Mouse (Mus musculus) neural tube, embryonic 11.5 days (tissue): ENCODE data around the gene Golph3l. TPM values are rescaled to one million over a fixed set of nuclear protein-coding genes. Genes with fewer than 3 reads are reported as not detected.
"Not testable (repeated sequence)": the region's sequence is repeated elsewhere in the genome, so short reads cannot be mapped to it uniquely, and the experiment has no call there.

ENCODE experiments used
- ATAC-seq: fragments of 200-750 bp; cut with Nextera tagmentation; 2 replicates; pipeline ENCODE4 v1.8.0; 2017; ENCODE audit warnings: moderate number of reproducible peaks, mild to moderate bottlenecking, moderate TSS enrichment, moderate library complexity; ENCODE audit not compliant: insufficient read depth, low FRiP score, low TSS enrichment
- DNase-seq: peaks from one replicate; pipeline ENCODE4 v3.0.0-alpha.2; 2015; ENCODE audit warnings: low spot score
- H3K27ac ChIP-seq: fragments of 300-500 bp; sonication (generic); 2 replicates; pipeline ENCODE4 v1.5.1; 2014; ENCODE audit warnings: low read depth, mild to moderate bottlenecking, low read length
- H3K27me3 ChIP-seq: fragments of 300-500 bp; sonication (generic); 2 replicates; pipeline ENCODE4 v1.6.1; 2014; ENCODE audit warnings: mild to moderate bottlenecking, low read length, mixed read lengths; ENCODE audit not compliant: control insufficient read depth, insufficient read depth
- H3K36me3 ChIP-seq: fragments of 300-500 bp; sonication (generic); 2 replicates; pipeline ENCODE4 v1.6.1; 2014; ENCODE audit warnings: mild to moderate bottlenecking, low read length, moderate library complexity, mixed read lengths; ENCODE audit not compliant: control insufficient read depth, insufficient read depth
- H3K4me1 ChIP-seq: fragments of 300-500 bp; sonication (generic); 2 replicates; pipeline ENCODE4 v1.6.1; 2014; ENCODE audit warnings: low read length, mixed read lengths; ENCODE audit not compliant: control insufficient read depth, insufficient read depth
- H3K4me2 ChIP-seq: fragments of 300-500 bp; sonication (generic); 2 replicates; pipeline ENCODE4 v1.6.1; 2014; ENCODE audit warnings: low read depth, mild to moderate bottlenecking, moderate library complexity
- H3K4me3 ChIP-seq: fragments of 300-500 bp; sonication (generic); 2 replicates; pipeline ENCODE4 v1.5.1; 2014; ENCODE audit warnings: low read depth, low read length
- H3K9ac ChIP-seq: fragments of 300-500 bp; sonication (generic); 2 replicates; pipeline ENCODE4 v1.6.1; 2014; ENCODE audit warnings: mild to moderate bottlenecking, low read length
- H3K9me3 ChIP-seq: fragments of 300-500 bp; sonication (generic); 2 replicates; pipeline ENCODE4 v1.6.1; 2016; ENCODE audit warnings: low read length; ENCODE audit not compliant: control insufficient read depth
- WGBS: fragments of 180-500 bp; shearing (Covaris S2); extraction: QIAGEN DNeasy Blood & Tissue Kit; methylation state at CpG from one replicate; pipeline ENCODE4 v1.1.7; 2014; 5-methylcytosine and 5-hydroxymethylcytosine counted together
- polyA plus RNA-seq: library from polyadenylated mRNA; unstranded; fragments of >200 nt; fragmentation: Nextera tagmentation; extraction: Ambion mirVana; gene quantifications from 2 replicates; pipeline ENCODE4 v1.2.1, GENCODE M21; 2014

The Golph3l gene
- polyA plus RNA-seq: 41.2 and 41.5 TPM in 2 replicates

- Histone ChIP-seq H3K27me3 (no peaks in the 10 kb centered on the region), H3K36me3 (no peaks in the 10 kb centered on the region; the same call in 1 of the 2 replicates), H3K9ac (peak within 1 kb of the TSS; percentile 64), H3K4me2 (peak within 1 kb of the TSS; percentile 51), H3K9me3 (no peaks in the 10 kb centered on the region), H3K4me3 (peak within 1 kb of the TSS; percentile 63), H3K27ac (peak within 1 kb of the TSS; percentile 27; the same call in 1 of the 2 replicates), H3K4me1 (peaks cover 2% of the 10 kb centered on the region; the same call in 1 of the 2 replicates)
- DNase-seq: peak; percentile 90
- WGBS: 0% methylated on average over 12 of the region's 12 CpGs
- ATAC-seq: peak; percentile 100
Measured at GRCm38 (mm10) chr3:95588604-95589086, at the start of gene Golph3l. Gene Golph3l (plus strand): TSS chr3:95588934.

GRCm38 (mm10) chr3:95538936-95539335 lies 49.8 kb upstream of the Golph3l start:
- no peak for ATAC-seq
- H3K9ac ChIP-seq: no peak overlapping the region
- H3K9me3 ChIP-seq: no peaks in the 10 kb centered on the region
- no peak overlapping the region for H3K27ac ChIP-seq
- no peak overlapping the region for H3K4me3 ChIP-seq
- DNase-seq: no peak
- no peaks in the 10 kb centered on the region for H3K27me3 ChIP-seq
- H3K36me3 ChIP-seq: no peaks in the 10 kb centered on the region
- WGBS: 91% methylated on average over 10 of the region's 10 CpGs
- no peaks in the 10 kb centered on the region for H3K4me1 ChIP-seq
- H3K4me2 ChIP-seq: no peak overlapping the region

GRCm38 (mm10) chr3:95539837-95540236 lies 48.9 kb upstream of the Golph3l start:
- Histone ChIP-seq H3K27me3 (no peaks in the 10 kb centered on the region), H3K27ac (no peak overlapping the region), H3K4me1 (no peaks in the 10 kb centered on the region), H3K4me3 (no peak overlapping the region), H3K4me2 (no peak overlapping the region), H3K9me3 (no peaks in the 10 kb centered on the region), H3K36me3 (no peaks in the 10 kb centered on the region), H3K9ac (no peak overlapping the region)
- WGBS: 96% methylated on average over 4 of the region's 4 CpGs
- no peak for ATAC-seq
- no peak for DNase-seq

GRCm38 (mm10) chr3:95541186-95541585 lies 47.5 kb upstream of the Golph3l start:
- not testable (repeated sequence) for H3K27ac ChIP-seq, H3K36me3 ChIP-seq, H3K4me2 ChIP-seq, H3K9ac ChIP-seq, H3K4me3 ChIP-seq, H3K9me3 ChIP-seq, DNase-seq, ATAC-seq, H3K27me3 ChIP-seq, H3K4me1 ChIP-seq
- 82% methylated on average over 2 of the region's 2 CpGs for WGBS

- Histone ChIP-seq H3K9ac (no peak overlapping the region), H3K4me3 (no peak overlapping the region), H3K4me1 (no peaks in the 10 kb centered on the region)
Measured at GRCm38 (mm10) chr3:95542171-95542570, 46.6 kb upstream of the Golph3l start.

GRCm38 (mm10) chr3:95542981-95543380 lies 45.8 kb upstream of the Golph3l start:
- Histone ChIP-seq H3K4me2 (no peak overlapping the region), H3K9ac (no peak overlapping the region; the same call in 1 of the 2 replicates), H3K36me3 (no peaks in the 10 kb centered on the region), H3K4me1 (no peaks in the 10 kb centered on the region), H3K27ac (no peak overlapping the region), H3K9me3 (no peaks in the 10 kb centered on the region), H3K27me3 (no peaks in the 10 kb centered on the region), H3K4me3 (no peak overlapping the region)
- no peak for DNase-seq
- WGBS: 81% methylated on average over 7 of the region's 7 CpGs
- no peak for ATAC-seq

More at GRCm38 (mm10) chr3:95542171-95542570, 46.6 kb upstream of the Golph3l start:
- H3K4me2 ChIP-seq: no peak overlapping the region
- DNase-seq (no peak), ATAC-seq (no peak)
- no peaks in the 10 kb centered on the region for H3K9me3 ChIP-seq
- no peaks in the 10 kb centered on the region for H3K36me3 ChIP-seq
- no peak overlapping the region for H3K27ac ChIP-seq
- no peaks in the 10 kb centered on the region for H3K27me3 ChIP-seq

GRCm38 (mm10) chr3:95550176-95550575 lies 38.6 kb upstream of the Golph3l start:
- H3K4me2 ChIP-seq: no peak overlapping the region
- no peaks in the 10 kb centered on the region for H3K9me3 ChIP-seq
- no peak overlapping the region for H3K4me3 ChIP-seq
- no peak for ATAC-seq
- H3K4me1 ChIP-seq: no peaks in the 10 kb centered on the region
- no peak overlapping the region for H3K9ac ChIP-seq
- H3K27ac ChIP-seq: no peak overlapping the region
- no peak for DNase-seq
- H3K27me3 ChIP-seq: no peaks in the 10 kb centered on the region
- no peaks in the 10 kb centered on the region for H3K36me3 ChIP-seq
- WGBS: 74% methylated on average over 1 of the region's 1 CpGs

GRCm38 (mm10) chr3:95553986-95554385 lies 34.7 kb upstream of the Golph3l start:
- Histone ChIP-seq H3K9me3 (no peaks in the 10 kb centered on the region), H3K4me1 (no peaks in the 10 kb centered on the region), H3K36me3 (no peaks in the 10 kb centered on the region), H3K27ac (no peak overlapping the region), H3K4me3 (no peak overlapping the region), H3K4me2 (no peak overlapping the region), H3K9ac (no peak overlapping the region), H3K27me3 (no peaks in the 10 kb centered on the region)
- WGBS: 51% methylated on average over 3 of the region's 3 CpGs
- DNase-seq: no peak
- ATAC-seq: no peak

GRCm38 (mm10) chr3:95559437-95559836 lies 29.3 kb upstream of the Golph3l start, which contains the start of gene Hormad1:
Gene Hormad1 (plus strand): TSS chr3:95559677.
- 88% methylated on average over 27 of the region's 27 CpGs for WGBS
- H3K27me3 ChIP-seq: no peaks in the 10 kb centered on the region
- no peak within 1 kb of the TSS for H3K27ac ChIP-seq
- H3K4me2 ChIP-seq: no peak within 1 kb of the TSS
- H3K9ac ChIP-seq: no peak within 1 kb of the TSS
- ATAC-seq (no peak), DNase-seq (no peak)
- H3K4me3 ChIP-seq: no peak within 1 kb of the TSS
- no peaks in the 10 kb centered on the region for H3K4me1 ChIP-seq
- H3K9me3 ChIP-seq: no peaks in the 10 kb centered on the region
- H3K36me3 ChIP-seq: no peaks in the 10 kb centered on the region
